Mouse (Mus musculus): Measurements from ENCODE around the gene Pm20d1.

DNA sequence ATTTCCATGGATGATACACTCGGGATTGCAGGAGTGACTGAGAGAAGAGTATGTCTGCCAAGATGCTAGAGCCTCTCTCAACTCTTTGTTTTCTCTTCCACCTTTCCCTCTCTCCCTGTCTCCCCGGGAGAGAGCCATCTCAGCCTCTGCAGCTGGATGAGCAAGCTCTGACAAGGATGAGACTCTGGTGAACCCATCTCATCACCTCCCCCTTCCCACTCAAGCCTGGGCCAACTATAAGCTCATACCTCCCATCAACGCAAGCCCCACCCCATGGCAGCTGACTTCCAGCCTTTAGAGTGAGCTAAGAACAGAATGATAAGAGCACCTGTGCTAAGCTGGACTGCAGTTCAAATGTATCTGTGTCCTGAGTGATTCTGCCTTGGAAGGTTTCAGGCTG is 27.9 kb upstream of the Pm20d1 start:
- no peak for TF ChIP-seq SIN3A (IDR thresholded peaks at IDR 0.05; ENCODE audit: low read length)
- TF ChIP-seq CHD2 (IDR thresholded peaks at IDR 0.05; ENCODE audit: low read length), result no peak
- no peak for TF ChIP-seq CTCF (IDR thresholded peaks at IDR 0.05 in 2 of 3, conservative IDR thresholded peaks at IDR 0.05 in 1 of 3; ENCODE audit: control insufficient read depth in 1 of 3, insufficient read depth in 1 of 3, low read depth in 2 of 3, low read length in 3 of 3, poor library complexity in 1 of 3, severe bottlenecking in 1 of 3)
- no peak for TF ChIP-seq POLR2A (IDR thresholded peaks at IDR 0.05; ENCODE audit: control insufficient read depth in 1 of 2, insufficient read depth in 1 of 2, low read depth in 1 of 2, low read length in 2 of 2, poor library complexity in 1 of 2)
- TF ChIP-seq KAT2A (conservative IDR thresholded peaks at IDR 0.05; ENCODE audit: low read depth, low read length), result no peak
- TF ChIP-seq RAD21 (IDR thresholded peaks at IDR 0.05; ENCODE audit: low read depth, low read length), result no peak
- TF ChIP-seq MAZ (IDR thresholded peaks at IDR 0.05; ENCODE audit: low read depth, low read length), result no peak
- no peak for TF ChIP-seq EP300 (IDR thresholded peaks at IDR 0.05; ENCODE audit: low read depth in 1 of 2, low read length in 2 of 2)
- TF ChIP-seq RCOR1 (IDR thresholded peaks at IDR 0.05; ENCODE audit: low read depth, low read length), result no peak

Data from MEL (cell line).